Mouse (Mus musculus) olfactory bulb, adult 2 months (tissue): Measurements from ENCODE around the gene Syt8. TPM values are rescaled to one million over a fixed set of nuclear protein-coding genes. Genes with fewer than 3 reads are reported as not detected.
"Not testable (repeated sequence)": the region's sequence is repeated elsewhere in the genome, so short reads cannot be mapped to it uniquely, and the experiment has no call there.

Experiments used
- H3K27ac ChIP-seq: fragments of 200-500 bp; 2 replicates; pipeline ENCODE4 v1.5.1; 2012; ENCODE audit warnings: low read depth, low read length; ENCODE audit not compliant: insufficient read depth
- H3K4me1 ChIP-seq: fragments of 200-500 bp; 2 replicates; pipeline ENCODE4 v1.6.1; 2012; ENCODE audit warnings: low read length; ENCODE audit not compliant: control insufficient read depth, insufficient read depth
- H3K4me3 ChIP-seq: fragments of 200-500 bp; 2 replicates; pipeline ENCODE4 v1.5.1; 2012; ENCODE audit warnings: mild to moderate bottlenecking, low read depth, low read length, moderate library complexity; ENCODE audit not compliant: insufficient read depth
- CTCF ChIP-seq: fragments of 200-500 bp; IDR thresholded peaks from 2 replicates; pipeline ENCODE4 v1.5.1; 2012; ENCODE audit warnings: low read depth, mild to moderate bottlenecking, low read length, moderate library complexity; ENCODE audit not compliant: insufficient read depth
- POLR2A ChIP-seq: fragments of 200-500 bp; IDR thresholded peaks from 2 replicates; pipeline ENCODE4 v1.6.1; 2012; ENCODE audit warnings: mild to moderate bottlenecking, low read depth, low read length, moderate library complexity; ENCODE audit not compliant: insufficient read depth
- WGBS: fragments of 180-500 bp; shearing (Covaris S2); methylation state at CpG from one replicate; pipeline ENCODE4 v1.1.7; 2018; 5-methylcytosine and 5-hydroxymethylcytosine counted together
- polyA plus RNA-seq: library from polyadenylated mRNA; stranded (reverse); fragments of >200 nt; gene quantifications from 2 replicates; pipeline ENCODE4 v1.2.4, GENCODE M21; 2012; ENCODE audit warnings: low replicate concordance; ENCODE audit not compliant: missing spikeins, insufficient read depth, insufficient read length

Gene Syt8
- polyA plus RNA-seq, 1 experiment: not detected

GRCm38 (mm10) chr7:142403591-142403990, 31.1 kb upstream of the Syt8 start:
- WGBS: 88% methylated on average over 4 of the region's 4 CpGs
- Histone ChIP-seq H3K4me3 (no peak overlapping the region), H3K4me1 (peaks cover 4% of the 10 kb centered on the region; the same call in 1 of the 2 replicates), H3K27ac (no peak overlapping the region)
- TF ChIP-seq POLR2A (no peak), CTCF (no peak)

GRCm38 (mm10) chr7:142405134-142405533, 29.5 kb upstream of the Syt8 start:
- WGBS: 93% methylated on average over 5 of the region's 5 CpGs
- H3K27ac ChIP-seq, H3K4me3 ChIP-seq, H3K4me1 ChIP-seq: not testable (repeated sequence)

DNA sequence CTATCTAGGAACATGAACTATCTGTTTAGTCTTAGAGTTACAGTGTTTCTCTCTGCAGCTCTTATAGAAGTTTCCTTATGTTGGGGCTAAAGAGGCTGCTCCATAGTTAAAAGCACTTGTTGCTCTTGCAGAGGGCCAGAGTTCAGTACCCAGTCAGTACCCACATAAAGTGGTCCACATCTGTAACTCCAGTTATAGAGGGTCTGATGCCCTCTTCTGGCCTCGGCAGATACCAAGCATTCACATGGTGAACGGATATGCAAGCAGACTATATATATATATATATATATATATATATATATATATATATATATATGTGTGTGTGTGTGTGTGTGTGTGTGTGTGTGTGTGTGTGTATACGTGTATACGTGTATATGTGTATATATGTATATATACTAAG, 26.7 kb upstream of the Syt8 start:
- Histone ChIP-seq H3K27ac (no peak overlapping the region), H3K4me1 (no peaks in the 10 kb centered on the region), H3K4me3 (no peak overlapping the region)
- 69% methylated on average over 4 of the region's 4 CpGs for WGBS
- TF ChIP-seq CTCF: no peak
- no peak for TF ChIP-seq POLR2A

- H3K4me1 ChIP-seq: no peaks in the 10 kb centered on the region
- no peak overlapping the region for H3K27ac ChIP-seq
- 93% methylated on average over 8 of the region's 8 CpGs for WGBS
- TF ChIP-seq CTCF: no peak
- no peak for TF ChIP-seq POLR2A
- no peak overlapping the region for H3K4me3 ChIP-seq
Observed at GRCm38 (mm10) chr7:142408686-142409085, 26.0 kb upstream of the Syt8 start.

- no peak overlapping the region for H3K27ac ChIP-seq
- WGBS: 88% methylated on average over 3 of the region's 3 CpGs
- no peak overlapping the region for H3K4me3 ChIP-seq
- no peaks in the 10 kb centered on the region for H3K4me1 ChIP-seq
- TF ChIP-seq POLR2A: no peak
Observed at GRCm38 (mm10) chr7:142409603-142410002, 25.0 kb upstream of the Syt8 start.

DNA sequence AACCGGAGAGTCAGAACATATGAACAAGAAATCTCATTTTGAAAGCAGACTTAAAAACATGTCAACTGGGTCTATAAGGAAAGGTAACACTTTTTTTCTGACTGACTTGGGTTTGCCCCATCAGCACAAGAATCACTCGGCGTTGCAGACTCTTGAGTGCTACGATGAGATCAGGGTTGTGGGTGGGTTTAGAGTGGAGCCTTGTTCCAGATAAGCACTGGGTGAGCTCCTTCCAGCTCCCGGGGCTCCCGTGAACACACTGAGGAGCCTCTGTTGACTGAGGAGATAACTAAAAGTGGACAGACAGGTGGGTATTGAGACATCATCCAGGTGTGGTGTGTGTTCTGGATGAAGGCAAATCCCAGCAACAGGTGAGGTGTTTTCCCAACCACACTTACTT, 21.4 kb upstream of the Syt8 start:
- WGBS: 95% methylated on average over 6 of the region's 6 CpGs
- Histone ChIP-seq H3K4me3 (no peak overlapping the region), H3K4me1 (no peaks in the 10 kb centered on the region), H3K27ac (no peak overlapping the region)
- TF ChIP-seq CTCF: no peak
- no peak for TF ChIP-seq POLR2A

- TF ChIP-seq POLR2A: no peak
- no peak for TF ChIP-seq CTCF
- Histone ChIP-seq H3K4me1 (no peaks in the 10 kb centered on the region), H3K4me3 (no peak overlapping the region), H3K27ac (no peak overlapping the region)
- 51% methylated on average over 4 of the region's 4 CpGs for WGBS
Observed at GRCm38 (mm10) chr7:142415314-142415713, 19.3 kb upstream of the Syt8 start.

DNA sequence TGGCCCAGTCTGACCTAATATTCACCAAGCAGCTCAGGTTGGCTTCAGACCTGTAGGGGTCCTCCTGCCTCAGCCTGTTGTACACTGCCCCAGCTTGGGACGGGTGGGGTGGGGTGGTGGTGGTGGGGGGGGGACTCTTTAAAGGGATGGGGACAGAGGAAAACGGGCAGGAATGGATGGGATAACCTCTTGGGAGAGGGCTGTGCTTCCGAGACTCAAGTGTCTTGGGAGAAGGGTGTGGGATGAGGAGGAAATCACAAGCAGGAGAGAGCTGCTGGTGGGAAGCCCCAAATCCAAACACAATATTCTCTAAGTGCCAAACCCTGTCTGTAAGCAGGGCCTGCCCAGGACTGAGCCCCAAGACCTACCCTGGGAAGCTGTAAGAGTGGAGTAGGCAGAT, 18.4 kb upstream of the Syt8 start:
- 79% methylated on average over 3 of the region's 3 CpGs for WGBS
- no peak for TF ChIP-seq POLR2A
- TF ChIP-seq CTCF: no peak
- H3K4me1 ChIP-seq: no peaks in the 10 kb centered on the region
- H3K27ac ChIP-seq: no peak overlapping the region
- no peak overlapping the region for H3K4me3 ChIP-seq

DNA sequence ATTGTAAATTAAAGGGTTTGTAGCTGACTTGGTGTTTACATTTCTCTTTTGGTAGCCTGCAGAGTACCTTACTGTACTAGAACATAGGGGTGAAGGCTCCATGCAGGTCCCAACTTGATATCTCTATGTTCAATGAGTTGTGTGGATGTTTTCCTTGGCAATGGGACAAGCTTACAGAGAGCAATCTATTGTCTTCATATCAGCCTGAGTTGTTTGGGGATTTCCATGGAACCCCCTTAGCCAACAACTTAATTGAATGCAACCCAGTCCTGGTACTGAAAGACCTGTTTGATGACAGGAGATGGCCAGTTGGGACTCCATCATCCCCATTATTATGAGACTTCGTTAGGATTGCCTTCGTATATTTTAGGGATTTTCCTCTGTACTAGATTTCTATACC, 16.6 kb upstream of the Syt8 start:
- no peak overlapping the region for H3K4me3 ChIP-seq
- H3K4me1 ChIP-seq: no peaks in the 10 kb centered on the region
- 88% methylated on average over 2 of the region's 2 CpGs for WGBS
- H3K27ac ChIP-seq: no peak overlapping the region
- TF ChIP-seq CTCF: no peak
- TF ChIP-seq POLR2A: no peak

DNA sequence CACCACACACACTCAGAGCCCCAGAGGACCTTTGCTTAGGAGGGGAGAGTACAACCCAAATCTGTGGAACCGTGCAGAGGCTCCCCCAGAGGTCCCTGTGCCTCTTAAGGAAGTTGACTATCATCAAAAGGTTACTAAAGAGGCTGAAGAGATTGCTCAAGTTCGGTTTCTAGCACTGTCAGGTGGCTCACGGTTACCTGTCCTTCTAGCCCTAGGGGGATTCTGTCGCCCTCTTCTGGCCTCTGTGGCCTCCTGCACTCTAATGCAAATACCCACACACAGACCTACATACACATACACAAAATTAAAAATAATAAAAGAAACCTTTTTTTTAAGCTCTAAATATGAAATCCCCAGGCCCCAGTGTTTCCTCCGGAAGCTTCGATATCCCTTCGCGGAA, 16.0 kb upstream of the Syt8 start:
- Histone ChIP-seq H3K4me3 (no peak overlapping the region), H3K27ac (no peak overlapping the region), H3K4me1 (no peaks in the 10 kb centered on the region)
- no peak for TF ChIP-seq CTCF
- no peak for TF ChIP-seq POLR2A
- 92% methylated on average over 8 of the region's 8 CpGs for WGBS
